Comparison of ENCODE assay signal across 8 mouse cellular contexts in genomic region chr5:142401641-142402625, GRCm38 (mm10). TPM values are rescaled to one million over a fixed set of nuclear protein-coding genes. Genes with fewer than 3 reads are reported as not detected.
DNase-seq lines count a peak whose midpoint lies in the region; ATAC-seq lines count a peak whose summit lies in the region.

No protein-coding gene starts in this region.

- H3K27me3 ChIP-seq in forebrain, embryonic 11.5 days (ENCODE audit: control insufficient read depth, insufficient read depth, low read length): no peaks in the 10 kb centered on the region
- H3K27me3 ChIP-seq in intestine, embryonic 14.5 days (replicated peaks; ENCODE audit: control insufficient read depth, insufficient read depth, low read length): no peaks in the 10 kb centered on the region
- no peaks in the 10 kb centered on the region for H3K27me3 ChIP-seq in stomach, embryonic 15.5 days (replicated peaks)

- H3K9ac ChIP-seq in forebrain, embryonic 11.5 days (ENCODE audit: low read length): peak overlapping the region; percentile 92
- H3K9ac ChIP-seq in intestine, embryonic 14.5 days (ENCODE audit: low read length): peak overlapping the region; percentile 89
- H3K9ac ChIP-seq in stomach, embryonic 15.5 days: peak overlapping the region; percentile 78

- H3K4me2 ChIP-seq in forebrain, embryonic 11.5 days (ENCODE audit: low read depth, low read length, severe bottlenecking): peak overlapping the region; percentile 88
- H3K4me2 ChIP-seq in intestine, embryonic 14.5 days (ENCODE audit: low read length): peak overlapping the region; percentile 79
- peak overlapping the region; percentile 89 for H3K4me2 ChIP-seq in stomach, embryonic 15.5 days

- peak overlapping the region; percentile 97 for H3K4me3 ChIP-seq in forebrain, embryonic 11.5 days (ENCODE audit: low read depth, low read length)
- peak overlapping the region; percentile 96 for H3K4me3 ChIP-seq in intestine, embryonic 14.5 days (ENCODE audit: low read depth, low read length)
- peak overlapping the region; percentile 71 for H3K4me3 ChIP-seq in stomach, embryonic 15.5 days (replicated peaks)

- peak overlapping the region; percentile 64 for H3K27ac ChIP-seq in forebrain, embryonic 11.5 days (ENCODE audit: low read depth, low read length)
- H3K27ac ChIP-seq in intestine, embryonic 14.5 days (ENCODE audit: low read depth): peak overlapping the region; percentile 52
- H3K27ac ChIP-seq in stomach, embryonic 15.5 days: peak overlapping the region; percentile 81

- ATAC-seq in forebrain, embryonic 11.5 days (replicated peaks; ENCODE audit: low FRiP score): peak; percentile 53
- ATAC-seq in intestine, embryonic 14.5 days (replicated peaks; ENCODE audit: low FRiP score, low TSS enrichment, low read depth): peak; percentile 48
- peak; percentile 32 for ATAC-seq in megakaryocyte, adult 5-6 weeks (ENCODE audit: poor library complexity, severe bottlenecking)
- peak; percentile 23; the same call in 1 of the 2 replicates for ATAC-seq in stomach, embryonic 15.5 days (ENCODE audit: insufficient read depth, low FRiP score, low read depth)

- H3K4me1 ChIP-seq in forebrain, embryonic 11.5 days (replicated peaks; ENCODE audit: control insufficient read depth, insufficient read depth, low read length): peaks cover 18% of the 10 kb centered on the region
- peaks cover 22% of the 10 kb centered on the region for H3K4me1 ChIP-seq in intestine, embryonic 14.5 days (replicated peaks; ENCODE audit: control insufficient read depth, insufficient read depth, low read length)
- peaks cover 51% of the 10 kb centered on the region for H3K4me1 ChIP-seq in stomach, embryonic 15.5 days

- H3K36me3 ChIP-seq in forebrain, embryonic 11.5 days (ENCODE audit: control insufficient read depth, insufficient read depth, low read length): no peaks in the 10 kb centered on the region
- H3K36me3 ChIP-seq in intestine, embryonic 14.5 days (ENCODE audit: control insufficient read depth, insufficient read depth, low read length): peaks cover 18% of the 10 kb centered on the region; the same call in 1 of the 2 replicates
- no peaks in the 10 kb centered on the region for H3K36me3 ChIP-seq in stomach, embryonic 15.5 days

- H3K9me3 ChIP-seq in forebrain, embryonic 11.5 days (ENCODE audit: control insufficient read depth, low read length): no peaks in the 10 kb centered on the region
- no peaks in the 10 kb centered on the region for H3K9me3 ChIP-seq in intestine, embryonic 14.5 days (ENCODE audit: control insufficient read depth, low read length)
- H3K9me3 ChIP-seq in stomach, embryonic 15.5 days: no peaks in the 10 kb centered on the region

- peak; percentile 30 for DNase-seq in retina, postnatal 1 day
- DNase-seq in retina, embryonic 14.5 days (ENCODE audit: low spot score): no peak
- DNase-seq in adrenal gland, adult 8-10 months: peak; percentile 40
- DNase-seq in forebrain, embryonic 11.5 days (ENCODE audit: low spot score): no peak
- DNase-seq in intestine, embryonic 14.5 days (ENCODE audit: low spot score): peak; percentile 77
- DNase-seq in layer of hippocampus, adult 11-12 months (ENCODE audit: low spot score): no peak

- WGBS in forebrain, embryonic 11.5 days: under 1% methylated on average over 56 of the region's 67 CpGs
- 1% methylated on average over 58 of the region's 67 CpGs for WGBS in intestine, embryonic 14.5 days
- under 1% methylated on average over 61 of the region's 67 CpGs for WGBS in stomach, embryonic 15.5 days

RNA-seq across cellular contexts. Expression of gene Foxk1, which starts 0.6 kb away (rescaled TPM):
- 10 to 100 TPM; 24.8 to 30.9 (median 28.3) TPM for total RNA-seq in adrenal gland, adult 8-10 months (2022)
- polyA plus RNA-seq in forebrain, embryonic 11.5 days (2014; fragmentation: Nextera tagmentation; extraction: Ambion mirVana): 5.0 and 6.1 TPM in 2 replicates
- polyA plus RNA-seq in intestine, embryonic 14.5 days (2014; fragmentation: Nextera tagmentation; extraction: Ambion mirVana): 3.6 and 5.6 TPM in 2 replicates
- total RNA-seq in megakaryocyte, adult 5-6 weeks (2015): 21.2 and 21.4 TPM in 2 replicates
- 14.5 and 19.0 TPM in 2 replicates for total RNA-seq in megakaryocyte, adult 5-6 weeks (2017)
- 5.6 and 5.7 TPM in 2 replicates for polyA plus RNA-seq in stomach, embryonic 15.5 days (2015; fragmentation: Nextera tagmentation; extraction: Ambion mirVana)

Comparison
In these comparisons a context has a peak if more than half of its experiments do, and no peak if none do; other contexts are left out.
1. DNase-seq: peak in retina, postnatal 1 day (single experiment), adrenal gland, adult 8-10 months (single experiment) and intestine, embryonic 14.5 days (single experiment); none in retina, embryonic 14.5 days (single experiment), forebrain, embryonic 11.5 days (single experiment) and layer of hippocampus, adult 11-12 months (single experiment).
2. Peak in every context shown above with its lines, with median percentiles within 50 percentile points of each other: ATAC-seq, H3K27ac ChIP-seq, H3K4me2 ChIP-seq, H3K4me3 ChIP-seq and H3K9ac ChIP-seq.